Mouse (Mus musculus): ENCODE results near the gene Bhlhe41. TPM values are rescaled to one million over a fixed set of nuclear protein-coding genes. Genes with fewer than 3 reads are reported as not detected.

Gene Bhlhe41
- polyA plus RNA-seq, 1 experiment from 2014 or later = 1.1 TPM

- H3K9ac ChIP-seq (ENCODE audit: low read length) = no peak overlapping the region
- no peak overlapping the region for H3K4me3 ChIP-seq (ENCODE audit: low read depth, low read length)
- H3K4me1 ChIP-seq (replicated peaks; ENCODE audit: control insufficient read depth, insufficient read depth, low read length) = no peaks in the 10 kb centered on the region
- H3K9me3 ChIP-seq (ENCODE audit: control insufficient read depth, low read length) = no peaks in the 10 kb centered on the region
- H3K4me2 ChIP-seq (ENCODE audit: low read length) = no peak overlapping the region
- no peaks in the 10 kb centered on the region for H3K27me3 ChIP-seq (replicated peaks; ENCODE audit: control insufficient read depth, insufficient read depth, low read length)
- H3K36me3 ChIP-seq (ENCODE audit: control insufficient read depth, insufficient read depth, low read length) = no peaks in the 10 kb centered on the region
- 58% methylated on average over 6 of the region's 6 CpGs for WGBS
- ATAC-seq (replicated peaks; ENCODE audit: low FRiP score, low TSS enrichment, low read depth) (no peak), DNase-seq (ENCODE audit: low spot score) (no peak)
- H3K27ac ChIP-seq (ENCODE audit: low read depth) = no peak overlapping the region
Observed at GRCm38 (mm10) chr6:145835359-145835758, 30.0 kb downstream of the Bhlhe41 start.

DNA sequence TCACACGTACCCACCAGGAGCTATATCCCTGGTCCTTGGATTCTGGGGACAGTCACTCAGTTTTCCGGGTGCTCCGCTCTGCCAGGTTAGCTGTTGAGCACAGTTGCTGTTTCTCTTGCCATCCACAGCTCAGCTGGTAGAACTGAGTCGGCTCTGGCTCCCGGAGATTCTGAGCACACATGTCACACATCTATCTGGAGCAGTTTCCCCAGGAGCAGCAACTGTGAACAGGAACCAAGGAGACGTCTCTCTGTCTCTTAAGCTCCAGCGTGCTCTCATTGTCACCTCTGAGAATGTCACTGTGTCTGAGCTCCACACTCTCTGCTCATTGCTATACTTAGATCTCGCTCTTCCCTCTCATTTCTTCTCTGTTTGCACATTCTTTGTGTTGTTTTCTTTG lies 32.4 kb downstream of the Bhlhe41 start:
- H3K36me3 ChIP-seq (ENCODE audit: control insufficient read depth, insufficient read depth, low read length) = no peaks in the 10 kb centered on the region
- H3K9ac ChIP-seq (ENCODE audit: low read length) = no peak overlapping the region
- no peaks in the 10 kb centered on the region for H3K4me1 ChIP-seq (replicated peaks; ENCODE audit: control insufficient read depth, insufficient read depth, low read length)
- no peaks in the 10 kb centered on the region for H3K9me3 ChIP-seq (ENCODE audit: control insufficient read depth, low read length)
- H3K27me3 ChIP-seq (replicated peaks; ENCODE audit: control insufficient read depth, insufficient read depth, low read length) = no peaks in the 10 kb centered on the region
- 73% methylated on average over 8 of the region's 8 CpGs for WGBS
- no peak overlapping the region for H3K27ac ChIP-seq (ENCODE audit: low read depth)
- DNase-seq (ENCODE audit: low spot score) = no peak
- ATAC-seq (replicated peaks; ENCODE audit: low FRiP score, low TSS enrichment, low read depth) = no peak
- no peak overlapping the region for H3K4me2 ChIP-seq (ENCODE audit: low read length)
- H3K4me3 ChIP-seq (ENCODE audit: low read depth, low read length) = no peak overlapping the region

GRCm38 (mm10) chr6:145830617-145831016 lies 34.7 kb downstream of the Bhlhe41 start:
- no peaks in the 10 kb centered on the region for H3K9me3 ChIP-seq (ENCODE audit: control insufficient read depth, low read length)
- no peaks in the 10 kb centered on the region for H3K27me3 ChIP-seq (replicated peaks; ENCODE audit: control insufficient read depth, insufficient read depth, low read length)
- 44% methylated on average over 9 of the region's 9 CpGs for WGBS
- no peaks in the 10 kb centered on the region for H3K4me1 ChIP-seq (replicated peaks; ENCODE audit: control insufficient read depth, insufficient read depth, low read length)
- H3K36me3 ChIP-seq (ENCODE audit: control insufficient read depth, insufficient read depth, low read length) = no peaks in the 10 kb centered on the region
- ATAC-seq (replicated peaks; ENCODE audit: low FRiP score, low TSS enrichment, low read depth) (peak; percentile 41), DNase-seq (ENCODE audit: low spot score) (no peak)
- no peak overlapping the region for H3K4me3 ChIP-seq (ENCODE audit: low read depth, low read length)
- no peak overlapping the region for H3K9ac ChIP-seq (ENCODE audit: low read length)
- H3K4me2 ChIP-seq (ENCODE audit: low read length) = no peak overlapping the region
- no peak overlapping the region for H3K27ac ChIP-seq (ENCODE audit: low read depth)

- DNase-seq (ENCODE audit: low spot score) (peak; percentile 75), ATAC-seq (replicated peaks; ENCODE audit: low FRiP score, low TSS enrichment, low read depth) (peak; percentile 69; the same call in 1 of the 2 replicates)
- H3K36me3 ChIP-seq (ENCODE audit: control insufficient read depth, insufficient read depth, low read length) = no peaks in the 10 kb centered on the region; the same call in 1 of the 2 replicates
- no peaks in the 10 kb centered on the region; the same call in 1 of the 2 replicates for H3K9me3 ChIP-seq (ENCODE audit: control insufficient read depth, low read length)
- no peak overlapping the region for H3K27ac ChIP-seq (ENCODE audit: low read depth)
- no peak overlapping the region for H3K4me2 ChIP-seq (ENCODE audit: low read length)
- H3K9ac ChIP-seq (ENCODE audit: low read length) = no peak overlapping the region
- no peak overlapping the region for H3K4me3 ChIP-seq (ENCODE audit: low read depth, low read length)
- WGBS = 13% methylated on average over 8 of the region's 8 CpGs
- no peaks in the 10 kb centered on the region for H3K4me1 ChIP-seq (replicated peaks; ENCODE audit: control insufficient read depth, insufficient read depth, low read length)
- no peaks in the 10 kb centered on the region for H3K27me3 ChIP-seq (replicated peaks; ENCODE audit: control insufficient read depth, insufficient read depth, low read length)
Observed at GRCm38 (mm10) chr6:145830117-145830516, 35.2 kb downstream of the Bhlhe41 start.

GRCm38 (mm10) chr6:145829062-145829835 lies 36.1 kb downstream of the Bhlhe41 start:
- H3K4me3 ChIP-seq (ENCODE audit: low read depth, low read length) = no peak overlapping the region
- no peak overlapping the region for H3K4me2 ChIP-seq (ENCODE audit: low read length)

DNA sequence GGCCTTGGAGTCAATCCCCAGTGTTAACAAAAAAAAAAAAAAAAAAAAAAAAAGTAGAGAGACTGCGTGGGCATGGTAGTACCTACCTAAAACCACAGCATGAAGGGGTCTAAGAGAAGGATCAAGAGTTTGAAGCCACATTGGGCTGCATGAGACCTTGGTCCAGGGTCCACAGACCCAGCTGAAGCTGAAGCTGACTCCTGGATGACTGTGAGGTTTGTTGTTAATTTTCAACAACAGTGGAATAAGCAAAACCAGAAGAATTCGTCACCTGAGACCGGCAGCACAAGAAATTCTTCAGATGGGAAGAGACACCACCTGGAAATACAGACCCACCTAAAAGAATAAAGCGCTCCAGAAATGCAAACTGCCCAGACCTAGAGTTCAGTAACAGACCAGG lies 39.1 kb downstream of the Bhlhe41 start:
- Histone ChIP-seq H3K27me3 (replicated peaks; ENCODE audit: control insufficient read depth, insufficient read depth, low read length) (no peaks in the 10 kb centered on the region), H3K4me2 (ENCODE audit: low read length) (no peak overlapping the region), H3K36me3 (ENCODE audit: control insufficient read depth, insufficient read depth, low read length) (no peaks in the 10 kb centered on the region; the same call in 1 of the 2 replicates), H3K9me3 (ENCODE audit: control insufficient read depth, low read length) (no peaks in the 10 kb centered on the region; the same call in 1 of the 2 replicates), H3K9ac (ENCODE audit: low read length) (no peak overlapping the region), H3K27ac (ENCODE audit: low read depth) (no peak overlapping the region), H3K4me1 (replicated peaks; ENCODE audit: control insufficient read depth, insufficient read depth, low read length) (no peaks in the 10 kb centered on the region), H3K4me3 (ENCODE audit: low read depth, low read length) (no peak overlapping the region)
- ATAC-seq (replicated peaks; ENCODE audit: low FRiP score, low TSS enrichment, low read depth) (no peak), DNase-seq (ENCODE audit: low spot score) (no peak)
- 92% methylated on average over 4 of the region's 4 CpGs for WGBS

More at GRCm38 (mm10) chr6:145829062-145829835, 36.1 kb downstream of the Bhlhe41 start:
- Histone ChIP-seq H3K9ac (ENCODE audit: low read length) (no peak overlapping the region), H3K36me3 (ENCODE audit: control insufficient read depth, insufficient read depth, low read length) (no peaks in the 10 kb centered on the region; the same call in 1 of the 2 replicates), H3K9me3 (ENCODE audit: control insufficient read depth, low read length) (no peaks in the 10 kb centered on the region; the same call in 1 of the 2 replicates), H3K27me3 (replicated peaks; ENCODE audit: control insufficient read depth, insufficient read depth, low read length) (no peaks in the 10 kb centered on the region), H3K27ac (ENCODE audit: low read depth) (no peak overlapping the region), H3K4me1 (replicated peaks; ENCODE audit: control insufficient read depth, insufficient read depth, low read length) (no peaks in the 10 kb centered on the region)
- ATAC-seq (replicated peaks; ENCODE audit: low FRiP score, low TSS enrichment, low read depth) (no peak), DNase-seq (ENCODE audit: low spot score) (no peak)
- 82% methylated on average over 16 of the region's 16 CpGs for WGBS

- no peaks in the 10 kb centered on the region for H3K4me1 ChIP-seq (replicated peaks; ENCODE audit: control insufficient read depth, insufficient read depth, low read length)
- H3K4me3 ChIP-seq (ENCODE audit: low read depth, low read length) = no peak overlapping the region
- H3K9ac ChIP-seq (ENCODE audit: low read length) = no peak overlapping the region
- no peak overlapping the region for H3K4me2 ChIP-seq (ENCODE audit: low read length)
- ATAC-seq (replicated peaks; ENCODE audit: low FRiP score, low TSS enrichment, low read depth) (no peak), DNase-seq (ENCODE audit: low spot score) (no peak)
- H3K27me3 ChIP-seq (replicated peaks; ENCODE audit: control insufficient read depth, insufficient read depth, low read length) = no peaks in the 10 kb centered on the region
- no peak overlapping the region for H3K27ac ChIP-seq (ENCODE audit: low read depth)
- peaks cover 5% of the 10 kb centered on the region; the same call in 1 of the 2 replicates for H3K36me3 ChIP-seq (ENCODE audit: control insufficient read depth, insufficient read depth, low read length)
- no peaks in the 10 kb centered on the region; the same call in 1 of the 2 replicates for H3K9me3 ChIP-seq (ENCODE audit: control insufficient read depth, low read length)
- 43% methylated on average over 5 of the region's 5 CpGs for WGBS
Observed at GRCm38 (mm10) chr6:145823588-145824234, 41.6 kb downstream of the Bhlhe41 start.

GRCm38 (mm10) chr6:145823103-145823502 lies 42.3 kb downstream of the Bhlhe41 start:
- Histone ChIP-seq H3K4me2 (ENCODE audit: low read length) (no peak overlapping the region), H3K9me3 (ENCODE audit: control insufficient read depth, low read length) (no peaks in the 10 kb centered on the region; the same call in 1 of the 2 replicates), H3K36me3 (ENCODE audit: control insufficient read depth, insufficient read depth, low read length) (peaks cover 5% of the 10 kb centered on the region; the same call in 1 of the 2 replicates), H3K4me3 (ENCODE audit: low read depth, low read length) (no peak overlapping the region), H3K27ac (ENCODE audit: low read depth) (no peak overlapping the region), H3K4me1 (replicated peaks; ENCODE audit: control insufficient read depth, insufficient read depth, low read length) (no peaks in the 10 kb centered on the region), H3K27me3 (replicated peaks; ENCODE audit: control insufficient read depth, insufficient read depth, low read length) (no peaks in the 10 kb centered on the region), H3K9ac (ENCODE audit: low read length) (no peak overlapping the region)
- DNase-seq (ENCODE audit: low spot score) = no peak
- WGBS = 65% methylated on average over 6 of the region's 6 CpGs
- peak; percentile 42; the same call in 1 of the 2 replicates for ATAC-seq (replicated peaks; ENCODE audit: low FRiP score, low TSS enrichment, low read depth)
